Mouse (Mus musculus) brown adipose tissue, adult 24 weeks (tissue): ENCODE data around the gene Hapln4. TPM values are rescaled to one million over a fixed set of nuclear protein-coding genes. Genes with fewer than 3 reads are reported as not detected.

Experiments
- H3K27ac ChIP-seq: fragments of 200-500 bp; replicated peaks from 2 replicates; pipeline ENCODE4 v1.5.1; 2012; ENCODE audit warnings: low read depth, mild to moderate bottlenecking, low read length
- H3K4me1 ChIP-seq: fragments of 200-500 bp; 2 replicates; pipeline ENCODE4 v1.6.1; 2012; ENCODE audit warnings: low read length, mixed read lengths; ENCODE audit not compliant: control insufficient read depth, insufficient read depth, insufficient read length
- H3K4me3 ChIP-seq: fragments of 200-500 bp; 2 replicates; pipeline ENCODE4 v1.5.1; 2012; ENCODE audit warnings: low read depth, mild to moderate bottlenecking, low read length, moderate library complexity; ENCODE audit not compliant: insufficient read depth
- polyA plus RNA-seq: library from polyadenylated mRNA; stranded (reverse); fragments of >200 nt; gene quantifications from 2 replicates; pipeline ENCODE4 v1.2.4, GENCODE M21; 2012; ENCODE audit not compliant: missing spikeins, insufficient read depth, insufficient read length

Gene Hapln4
- polyA plus RNA-seq, 1 experiment = 4.7 TPM

DNA sequence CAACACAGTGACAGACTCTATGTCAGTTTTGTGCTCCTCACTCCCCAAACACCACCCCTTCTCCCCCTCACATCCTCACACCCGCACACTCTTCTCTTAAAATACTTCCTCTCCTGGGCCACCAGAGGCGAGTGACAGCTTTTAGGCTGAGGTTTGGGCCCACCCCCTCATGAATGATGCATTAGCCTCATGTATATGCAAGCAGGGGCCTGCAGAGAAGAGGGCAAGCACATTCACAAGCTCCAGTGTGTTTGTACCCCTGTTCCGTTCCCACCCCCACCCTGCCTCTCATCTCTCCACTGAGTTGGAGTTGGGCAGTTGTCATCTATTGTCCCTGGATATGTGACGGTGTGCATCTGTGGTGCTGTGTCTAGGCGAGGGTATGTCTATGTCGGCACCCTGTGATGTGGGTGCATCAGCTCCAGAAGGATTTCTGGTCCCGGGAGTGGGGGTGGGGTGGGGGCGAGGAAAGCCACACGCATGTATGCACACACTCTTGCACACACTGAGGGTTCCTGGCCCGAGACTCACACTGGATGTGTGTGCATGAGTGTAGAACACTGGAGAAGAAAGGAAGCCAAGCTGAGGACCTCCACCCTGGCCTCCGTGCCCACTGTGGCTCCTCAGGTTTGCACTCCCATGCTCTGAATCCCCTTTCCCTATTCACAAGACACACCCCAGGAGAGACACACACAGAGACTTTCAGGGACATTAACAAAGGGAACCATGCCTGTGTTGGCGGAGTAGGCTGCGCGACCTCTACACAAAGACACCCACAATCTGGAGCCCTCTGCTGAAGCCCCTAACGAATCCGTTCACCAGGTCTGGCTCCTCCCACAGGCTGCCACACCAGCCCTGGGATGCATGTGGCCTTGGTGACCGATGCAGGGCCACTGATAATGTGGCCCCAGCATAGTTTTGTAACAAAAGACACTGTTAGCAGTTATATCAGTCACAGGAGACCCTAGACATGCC, 35.8 kb downstream of the Hapln4 start:
- no peak overlapping the region for H3K27ac ChIP-seq
- peaks cover 4% of the 10 kb centered on the region for H3K4me1 ChIP-seq
- H3K4me3 ChIP-seq = no peak overlapping the region

DNA sequence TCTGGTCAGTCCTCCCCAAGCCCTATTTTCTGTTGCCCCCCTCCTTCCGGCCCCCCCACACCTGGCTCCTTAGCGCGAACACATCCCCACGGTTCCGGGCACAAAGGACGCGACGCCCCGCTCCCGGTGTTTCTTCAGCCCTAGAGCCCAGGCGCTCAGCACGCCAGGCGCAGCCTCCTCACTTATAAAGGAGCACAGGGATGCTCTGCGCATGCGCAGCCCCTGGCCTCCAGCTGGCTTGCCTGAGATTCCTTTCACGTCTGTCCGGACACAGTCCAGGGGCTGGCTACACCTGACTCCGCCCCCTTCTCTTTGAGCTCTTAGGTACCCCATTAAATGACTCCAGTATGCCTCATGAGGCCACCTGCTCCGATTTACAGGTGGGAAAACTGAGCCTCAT, 37.4 kb downstream of the Hapln4 start, which contains the start of gene Ncan:
Gene Ncan, minus strand, starts transcription at position 207 of the 400 bp plus-strand sequence.
- no peak within 1 kb of the TSS for H3K4me3 ChIP-seq
- peaks cover 4% of the 10 kb centered on the region; the same call in 1 of the 2 replicates for H3K4me1 ChIP-seq
- H3K27ac ChIP-seq = no peak within 1 kb of the TSS

DNA sequence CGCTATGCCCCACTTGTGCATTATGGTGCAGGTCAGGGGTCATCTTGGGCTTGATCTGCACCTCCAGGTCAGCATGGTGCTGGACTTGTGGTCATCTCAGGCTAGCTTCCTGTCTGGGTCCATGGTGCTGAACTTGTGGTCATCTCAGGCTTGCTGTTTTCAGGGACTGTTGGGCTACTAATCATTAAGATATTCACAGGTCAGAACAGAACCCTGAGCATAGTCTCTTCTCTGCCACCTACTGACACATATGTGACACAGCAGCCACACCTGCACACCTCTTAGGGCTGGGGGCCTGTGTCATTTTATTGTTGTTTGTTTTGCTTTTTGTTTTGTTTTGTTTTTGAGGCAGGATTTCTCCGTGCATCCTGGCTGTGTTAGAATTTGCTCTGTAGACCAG, 39.6 kb downstream of the Hapln4 start:
- Histone ChIP-seq H3K27ac (no peak overlapping the region), H3K4me3 (no peak overlapping the region), H3K4me1 (no peaks in the 10 kb centered on the region)

- H3K4me1 ChIP-seq = peaks cover under 1% of the 10 kb centered on the region; the same call in 1 of the 2 replicates
- H3K27ac ChIP-seq = no peak overlapping the region
- H3K4me3 ChIP-seq = no peak overlapping the region
Measured at GRCm38 (mm10) chr8:70124992-70125391, 41.7 kb downstream of the Hapln4 start.

- Histone ChIP-seq H3K4me1 (peaks cover 13% of the 10 kb centered on the region), H3K27ac (no peak overlapping the region; the same call in 1 of the 2 replicates), H3K4me3 (no peak overlapping the region)
Measured at GRCm38 (mm10) chr8:70128435-70128834, 45.2 kb downstream of the Hapln4 start.

GRCm38 (mm10) chr8:70129309-70129952, 46.2 kb downstream of the Hapln4 start:
- Histone ChIP-seq H3K4me3 (no peak overlapping the region), H3K27ac (peak overlapping the region; percentile 93), H3K4me1 (peaks cover 13% of the 10 kb centered on the region)

- no peak overlapping the region for H3K4me3 ChIP-seq
- peak overlapping the region; percentile 46 for H3K27ac ChIP-seq
Measured at GRCm38 (mm10) chr8:70130066-70130465, 46.8 kb downstream of the Hapln4 start.

GRCm38 (mm10) chr8:70131166-70131883, 48.1 kb downstream of the Hapln4 start, which contains the start of gene Nr2c2ap:
Gene Nr2c2ap, plus strand, starts transcription at chr8:70131333.
- peak within 1 kb of the TSS; percentile 46 for H3K27ac ChIP-seq
- H3K4me3 ChIP-seq = peak within 1 kb of the TSS; percentile 70
- H3K4me1 ChIP-seq = peaks cover 13% of the 10 kb centered on the region

More at GRCm38 (mm10) chr8:70130066-70130465, 46.8 kb downstream of the Hapln4 start:
- H3K4me1 ChIP-seq = peaks cover 13% of the 10 kb centered on the region

DNA sequence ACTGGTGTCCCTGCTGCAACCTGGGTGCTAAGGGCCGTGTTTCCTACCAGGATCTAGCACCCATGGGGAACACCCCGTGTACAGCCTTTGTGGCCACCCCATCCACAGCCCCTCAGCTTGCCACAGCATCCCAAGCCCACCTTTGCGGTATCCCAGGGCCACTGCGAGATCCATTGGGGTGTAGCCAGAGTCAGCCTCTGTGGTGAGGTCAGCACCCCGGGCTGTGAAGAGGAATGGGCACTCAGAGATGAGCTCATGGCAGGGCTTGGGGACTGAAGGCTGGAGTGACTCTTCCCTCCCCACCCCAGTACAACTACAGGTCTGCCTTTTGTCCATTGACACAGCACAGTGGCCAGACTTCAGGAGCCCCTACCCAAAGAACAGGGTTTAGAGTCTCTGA, 50.8 kb downstream of the Hapln4 start:
- no peak overlapping the region for H3K4me3 ChIP-seq
- peaks cover 13% of the 10 kb centered on the region for H3K4me1 ChIP-seq
- H3K27ac ChIP-seq = no peak overlapping the region

DNA sequence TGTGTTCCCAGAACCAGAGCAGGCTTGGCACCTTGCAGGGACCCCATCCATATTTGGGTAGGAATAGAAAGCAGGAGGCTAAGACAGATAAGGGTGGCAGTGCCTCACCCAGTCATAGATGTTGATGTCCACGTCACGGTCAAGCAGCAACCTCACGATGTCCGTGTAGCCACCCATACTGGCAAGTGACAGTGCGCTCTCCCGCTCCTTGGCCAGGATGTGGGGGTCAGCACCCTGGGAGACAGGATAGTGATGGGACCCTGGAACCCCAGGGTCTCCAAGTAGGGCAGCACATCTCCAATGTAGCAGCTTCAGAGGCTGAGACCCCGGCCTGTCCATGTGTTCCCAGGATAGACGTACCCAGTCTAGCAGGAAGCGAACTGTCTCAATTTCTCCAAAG, 51.7 kb downstream of the Hapln4 start:
- H3K27ac ChIP-seq = no peak overlapping the region

GRCm38 (mm10) chr8:70136591-70136990, 53.3 kb downstream of the Hapln4 start:
- no peak overlapping the region for H3K4me3 ChIP-seq
- H3K27ac ChIP-seq = no peak overlapping the region
- H3K4me1 ChIP-seq = peaks cover 9% of the 10 kb centered on the region

More for the DNA sequence above, 51.7 kb downstream of the Hapln4 start:
- Histone ChIP-seq H3K4me1 (peaks cover 13% of the 10 kb centered on the region), H3K4me3 (no peak overlapping the region)

DNA sequence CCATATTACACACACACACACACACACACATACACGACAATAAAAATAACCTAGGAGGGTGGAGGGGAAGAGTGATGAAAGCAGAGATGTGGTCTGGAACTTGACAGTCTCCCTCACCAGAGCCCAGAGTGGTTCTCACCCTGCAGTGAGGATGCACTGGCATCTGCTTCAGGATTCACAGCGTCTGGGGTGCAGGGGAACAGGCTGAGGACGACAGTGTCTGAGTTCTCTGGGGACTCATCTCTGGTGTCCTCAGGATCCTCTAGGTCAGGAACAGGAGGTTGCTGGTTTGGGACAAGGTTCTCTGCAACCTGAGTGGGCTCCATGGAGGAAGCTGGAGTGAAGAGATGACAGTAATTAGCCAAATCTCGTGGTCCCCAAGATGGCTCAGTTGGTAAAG, 54.6 kb downstream of the Hapln4 start:
- H3K27ac ChIP-seq = no peak overlapping the region
- H3K4me3 ChIP-seq = peak overlapping the region; percentile 70; the same call in 1 of the 2 replicates
- peaks cover 5% of the 10 kb centered on the region for H3K4me1 ChIP-seq

- Histone ChIP-seq H3K4me3 (peak within 1 kb of the TSS; percentile 81), H3K27ac (peak within 1 kb of the TSS; percentile 80), H3K4me1 (peaks cover 5% of the 10 kb centered on the region)
Measured at GRCm38 (mm10) chr8:70139026-70139857, 56.0 kb downstream of the Hapln4 start, which contains the start of the genes Rfxank, Borcs8 and Mef2b. Gene Rfxank, minus strand, starts transcription at chr8:70139154. Gene Borcs8, plus strand, starts transcription at chr8:70139499. Gene Mef2b, plus strand, starts transcription at chr8:70139711.

- peaks cover 5% of the 10 kb centered on the region for H3K4me1 ChIP-seq
- H3K4me3 ChIP-seq = peak overlapping the region; percentile 81
- peak overlapping the region; percentile 75 for H3K27ac ChIP-seq
Measured at GRCm38 (mm10) chr8:70139981-70140380, 56.7 kb downstream of the Hapln4 start.
